Mouse (Mus musculus) thymus, postnatal 10 days (tissue): Measurements from ENCODE around the gene Atp5d.

Source experiments
- DNase-seq, 2 experiments: peaks; one replicate each; pipeline ENCODE4 v3.0.0; 2021; ENCODE audit warnings: low spot score in 2 of 2

Gene Atp5d

GRCm38 (mm10) chr10:80152071-80152872 is 13.8 kb downstream of the Atp5d start:
- DNase-seq: no peak

- DNase-seq: no peak
Observed at GRCm38 (mm10) chr10:80152873-80153260, 14.4 kb downstream of the Atp5d start.

GRCm38 (mm10) chr10:80153713-80154112 is 15.3 kb downstream of the Atp5d start:
- DNase-seq: no peak

GRCm38 (mm10) chr10:80154384-80154783 is 16.0 kb downstream of the Atp5d start:
- no peak for DNase-seq

GRCm38 (mm10) chr10:80155277-80155676 is 16.8 kb downstream of the Atp5d start:
- DNase-seq: no peak

GRCm38 (mm10) chr10:80156002-80156751 is 17.7 kb downstream of the Atp5d start:
- no peak for DNase-seq

GRCm38 (mm10) chr10:80156752-80157053 is 18.3 kb downstream of the Atp5d start:
- DNase-seq: no peak

- DNase-seq: no peak
Observed at GRCm38 (mm10) chr10:80157141-80157929, 18.9 kb downstream of the Atp5d start.

- DNase-seq: peak; percentile 65 to 66
Observed at GRCm38 (mm10) chr10:80158307-80158986, 20.0 kb downstream of the Atp5d start.

GRCm38 (mm10) chr10:80159021-80159560 is 20.7 kb downstream of the Atp5d start:
- peak in 1 of 2 experiments; percentile 67 for DNase-seq

- peak; percentile 99 to 100 for DNase-seq
Observed at GRCm38 (mm10) chr10:80159561-80160454, 21.4 kb downstream of the Atp5d start.

- DNase-seq: no peak
Observed at GRCm38 (mm10) chr10:80160455-80161371, 22.3 kb downstream of the Atp5d start.

GRCm38 (mm10) chr10:80161522-80162242 is 23.2 kb downstream of the Atp5d start:
- DNase-seq: peak in 1 of 2 experiments; percentile 36

- no peak for DNase-seq
Observed at GRCm38 (mm10) chr10:80162243-80162608, 23.8 kb downstream of the Atp5d start.

- no peak for DNase-seq
Observed at GRCm38 (mm10) chr10:80162716-80163299, 24.4 kb downstream of the Atp5d start.

GRCm38 (mm10) chr10:80163721-80164120 is 25.3 kb downstream of the Atp5d start:
- DNase-seq: no peak

GRCm38 (mm10) chr10:80164161-80164997 is 25.9 kb downstream of the Atp5d start:
- DNase-seq: no peak

GRCm38 (mm10) chr10:80164998-80165344 is 26.5 kb downstream of the Atp5d start:
- peak; percentile 83 to 85 for DNase-seq
